Mouse (Mus musculus) cerebellum, adult 2 months (tissue): ENCODE measurements around the gene Cmtm3.

Experiments used
- CTCF ChIP-seq: fragments of 200-500 bp; IDR thresholded peaks from 2 replicates; pipeline ENCODE4 v1.5.1; 2011; ENCODE audit warnings: low read depth, mild to moderate bottlenecking, control low read depth, low read length, moderate library complexity, borderline replicate concordance; ENCODE audit not compliant: insufficient read depth
- POLR2A ChIP-seq: fragments of 200-500 bp; IDR thresholded peaks from 2 replicates; pipeline ENCODE4 v1.6.1; 2011; ENCODE audit warnings: low read length, control low read depth, borderline replicate concordance; ENCODE audit not compliant: insufficient read depth

- TF ChIP-seq CTCF = no peak
- no peak for TF ChIP-seq POLR2A
Observed at GRCm38 (mm10) chr8:104380269-104380668, 41.1 kb downstream of the Cmtm3 start.
